Mouse (Mus musculus) forebrain, embryonic 16.5 days (tissue): ENCODE data around the gene Hcrtr1. TPM values are rescaled to one million over a fixed set of nuclear protein-coding genes. Genes with fewer than 3 reads are reported as not detected.

ENCODE experiments used
- ATAC-seq: fragments of 200-750 bp; cut with Nextera tagmentation; 2 replicates; pipeline ENCODE4 v1.8.0; 2017; ENCODE audit warnings: mild to moderate bottlenecking, moderate library complexity
- H3K27ac ChIP-seq: fragments of 300-500 bp; sonication (generic); 2 replicates; pipeline ENCODE4 v1.5.1; 2014; ENCODE audit warnings: low read length, control low read depth
- H3K27me3 ChIP-seq: fragments of 300-500 bp; sonication (generic); replicated peaks from 2 replicates; pipeline ENCODE4 v1.6.1; 2014; ENCODE audit warnings: low read length; ENCODE audit not compliant: control insufficient read depth, insufficient read depth
- H3K36me3 ChIP-seq: fragments of 300-500 bp; sonication (generic); 2 replicates; pipeline ENCODE4 v1.6.1; 2014; ENCODE audit not compliant: control insufficient read depth, insufficient read depth
- H3K4me1 ChIP-seq: fragments of 300-500 bp; sonication (generic); replicated peaks from 2 replicates; pipeline ENCODE4 v1.6.1; 2014; ENCODE audit warnings: low read length; ENCODE audit not compliant: control insufficient read depth, insufficient read depth
- H3K4me2 ChIP-seq: fragments of 300-500 bp; sonication (generic); 2 replicates; pipeline ENCODE4 v1.6.1; 2014; ENCODE audit warnings: mild to moderate bottlenecking, low read length, control low read depth
- H3K4me3 ChIP-seq: fragments of 300-500 bp; sonication (generic); replicated peaks from 2 replicates; pipeline ENCODE4 v1.5.1; 2014; ENCODE audit warnings: mild to moderate bottlenecking, low read length, control low read depth
- H3K9ac ChIP-seq: fragments of 300-500 bp; sonication (generic); replicated peaks from 2 replicates; pipeline ENCODE4 v1.6.1; 2014; ENCODE audit warnings: low read depth, low read length, control low read depth
- H3K9me3 ChIP-seq: fragments of 300-500 bp; sonication (generic); 2 replicates; pipeline ENCODE4 v1.6.1; 2016; ENCODE audit warnings: low read length; ENCODE audit not compliant: control insufficient read depth
- WGBS: fragments of 180-500 bp; shearing (Covaris S2); extraction: QIAGEN DNeasy Blood & Tissue Kit; methylation state at CpG from one replicate; pipeline ENCODE4 v1.1.7; 2014; 5-methylcytosine and 5-hydroxymethylcytosine counted together
- polyA plus RNA-seq: library from polyadenylated mRNA; unstranded; fragments of >200 nt; fragmentation: Nextera tagmentation; extraction: Ambion mirVana; gene quantifications from 2 replicates; pipeline ENCODE4 v1.2.1, GENCODE M21; 2015

Hcrtr1 gene
- polyA plus RNA-seq, 1 experiment from 2014 or later = 0.81 TPM

- H3K4me2 ChIP-seq = no peak overlapping the region
- peaks cover 16% of the 10 kb centered on the region for H3K27me3 ChIP-seq
- WGBS = 89% methylated on average over 16 of the region's 16 CpGs
- H3K27ac ChIP-seq = no peak overlapping the region
- H3K4me1 ChIP-seq = peaks cover 8% of the 10 kb centered on the region
- no peak overlapping the region for H3K9ac ChIP-seq
- no peaks in the 10 kb centered on the region for H3K36me3 ChIP-seq
- H3K9me3 ChIP-seq = no peaks in the 10 kb centered on the region
- H3K4me3 ChIP-seq = no peak overlapping the region
- no peak for ATAC-seq
These were observed 30.3 kb upstream of the Hcrtr1 start for GRCm38 (mm10) chr4:130169411-130169971.

DNA sequence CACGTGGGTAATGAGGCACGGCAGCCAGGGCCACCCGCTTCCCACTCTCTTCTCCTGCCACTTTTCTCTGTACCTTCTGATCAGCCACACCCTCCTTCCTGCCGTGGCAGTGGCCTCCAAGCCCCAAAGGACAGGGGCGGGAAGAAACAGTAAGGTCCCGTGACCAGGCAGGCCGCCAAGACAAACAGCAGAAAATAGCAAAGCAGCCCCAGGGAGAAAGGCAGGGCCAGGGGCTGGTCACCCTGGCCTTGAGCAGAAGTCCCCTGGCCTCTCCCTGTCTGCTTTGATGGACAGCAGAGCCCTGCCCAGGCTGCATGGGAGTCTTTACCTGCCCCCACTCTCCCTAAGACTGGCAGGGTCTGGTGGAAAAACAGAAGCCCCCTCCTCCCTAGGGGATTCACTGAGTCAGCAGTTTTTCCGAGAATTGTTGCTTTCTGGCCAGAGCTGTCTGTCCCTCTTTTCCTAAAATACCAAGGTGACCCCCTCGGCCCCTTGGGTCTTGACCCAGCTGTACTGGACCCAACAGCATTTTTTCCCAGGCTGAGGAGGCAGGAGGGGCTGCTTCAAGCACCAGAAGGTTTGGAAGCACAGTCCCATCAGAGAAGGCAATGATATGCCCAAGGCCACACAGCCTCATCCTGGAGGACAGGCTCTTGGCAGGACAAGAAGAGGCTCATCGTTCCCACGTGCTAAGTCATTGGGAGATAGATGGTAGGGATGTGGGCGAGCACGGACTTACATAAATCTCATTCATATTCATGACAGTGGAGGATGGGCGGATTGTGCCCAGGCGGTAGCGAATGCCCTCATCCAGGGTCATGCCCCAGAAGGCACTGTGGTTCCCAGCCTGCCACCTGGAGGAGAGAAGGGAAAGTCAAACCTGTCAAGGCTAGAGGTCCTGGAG lies 29.4 kb upstream of the Hcrtr1 start:
- no peaks in the 10 kb centered on the region for H3K36me3 ChIP-seq
- no peaks in the 10 kb centered on the region for H3K9me3 ChIP-seq
- H3K4me1 ChIP-seq = peaks cover 9% of the 10 kb centered on the region
- ATAC-seq = no peak
- peaks cover 14% of the 10 kb centered on the region; the same call in 1 of the 2 replicates for H3K27me3 ChIP-seq
- H3K4me2 ChIP-seq = peak overlapping the region; percentile 5; the same call in 1 of the 2 replicates
- H3K9ac ChIP-seq = no peak overlapping the region
- H3K4me3 ChIP-seq = no peak overlapping the region
- no peak overlapping the region for H3K27ac ChIP-seq
- 40% methylated on average over 16 of the region's 16 CpGs for WGBS

- H3K4me1 ChIP-seq = peaks cover 14% of the 10 kb centered on the region
- WGBS = 48% methylated on average over 9 of the region's 9 CpGs
These were observed 28.7 kb upstream of the Hcrtr1 start for GRCm38 (mm10) chr4:130167814-130168213.

DNA sequence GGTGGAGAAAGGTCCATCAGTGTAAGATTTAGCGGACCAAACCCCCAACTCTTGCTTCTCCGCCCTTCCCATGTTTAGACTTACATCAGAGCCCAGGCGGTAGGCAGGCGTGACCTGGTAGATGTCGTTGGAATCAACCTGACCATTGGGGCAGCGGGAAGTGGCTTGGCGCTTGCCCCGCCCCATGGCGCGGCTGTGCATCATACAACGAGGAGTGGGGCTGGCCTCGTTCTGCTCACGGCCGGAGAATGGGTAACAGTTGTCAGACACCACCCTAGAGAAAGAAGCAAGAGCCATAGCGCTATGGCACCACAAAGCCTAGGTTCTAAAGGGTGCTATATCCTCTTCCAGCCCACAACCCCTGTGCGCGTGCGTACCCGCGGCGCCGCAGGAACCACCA lies 28.2 kb upstream of the Hcrtr1 start:
- H3K9ac ChIP-seq = 0 out of 2 replicates have a peak overlapping the region, but pooled peaks have one; percentile 6
- ATAC-seq = no peak
- 57% methylated on average over 22 of the region's 22 CpGs for WGBS
- no peaks in the 10 kb centered on the region for H3K36me3 ChIP-seq
- no peak overlapping the region for H3K27ac ChIP-seq
- no peaks in the 10 kb centered on the region for H3K9me3 ChIP-seq
- H3K27me3 ChIP-seq = peaks cover 13% of the 10 kb centered on the region; the same call in 1 of the 2 replicates
- H3K4me1 ChIP-seq = peaks cover 14% of the 10 kb centered on the region
- peak overlapping the region; percentile 37 for H3K4me2 ChIP-seq
- peak overlapping the region; percentile 21 for H3K4me3 ChIP-seq

More at GRCm38 (mm10) chr4:130167814-130168213, 28.7 kb upstream of the Hcrtr1 start:
- Histone ChIP-seq H3K27me3 (peaks cover 11% of the 10 kb centered on the region; the same call in 1 of the 2 replicates), H3K36me3 (no peaks in the 10 kb centered on the region), H3K4me2 (peak overlapping the region; percentile 37), H3K9ac (no peak overlapping the region), H3K4me3 (no peak overlapping the region; the same call in 1 of the 2 replicates), H3K9me3 (no peaks in the 10 kb centered on the region), H3K27ac (no peak overlapping the region)
- no peak for ATAC-seq

DNA sequence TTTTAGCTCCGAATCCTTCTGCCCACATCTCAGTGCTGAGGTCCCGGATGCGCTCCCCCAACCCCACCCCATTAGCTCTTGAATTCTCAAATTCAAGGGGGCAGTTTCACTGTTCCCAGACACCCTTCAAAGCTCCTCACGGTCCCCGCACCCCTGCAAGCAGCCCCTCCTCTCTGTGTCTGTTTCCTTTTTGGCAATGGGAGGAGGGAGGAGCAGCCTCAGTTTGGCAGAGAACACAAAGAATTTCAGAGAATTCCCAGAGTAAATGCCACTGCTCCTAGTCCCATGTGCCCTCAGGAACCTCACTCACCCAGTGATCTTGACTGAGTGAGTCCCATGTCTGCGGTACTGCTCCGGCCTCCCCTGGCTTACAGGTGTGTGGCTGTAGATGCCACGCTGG lies 27.4 kb upstream of the Hcrtr1 start:
- H3K9me3 ChIP-seq = no peaks in the 10 kb centered on the region
- ATAC-seq = no peak
- no peak overlapping the region for H3K27ac ChIP-seq
- peaks cover 14% of the 10 kb centered on the region for H3K4me1 ChIP-seq
- no peaks in the 10 kb centered on the region for H3K36me3 ChIP-seq
- WGBS = 67% methylated on average over 8 of the region's 8 CpGs
- peaks cover 17% of the 10 kb centered on the region; the same call in 1 of the 2 replicates for H3K27me3 ChIP-seq
- no peak overlapping the region for H3K4me2 ChIP-seq
- H3K9ac ChIP-seq = no peak overlapping the region
- H3K4me3 ChIP-seq = no peak overlapping the region

DNA sequence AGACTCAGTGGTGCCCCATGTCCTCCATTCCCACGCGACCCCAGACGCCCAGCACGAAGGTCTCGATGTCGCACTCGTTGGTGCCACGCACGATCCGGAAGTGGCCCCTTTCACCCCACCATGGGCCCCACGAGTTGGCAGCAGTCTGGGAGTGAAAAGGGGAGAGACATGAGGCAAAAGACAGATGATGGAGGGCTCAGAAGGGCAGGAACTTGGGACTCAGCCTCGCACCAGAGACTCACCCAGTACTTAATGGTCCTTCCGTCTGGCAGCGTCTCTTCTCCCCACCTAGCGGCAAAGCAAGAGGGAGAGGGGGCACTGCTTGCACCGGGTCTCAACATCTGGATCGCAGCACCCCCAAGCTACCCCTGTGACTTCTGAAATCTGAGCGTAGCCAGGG lies 26.9 kb upstream of the Hcrtr1 start:
- Histone ChIP-seq H3K9me3 (no peaks in the 10 kb centered on the region), H3K27me3 (peaks cover 17% of the 10 kb centered on the region; the same call in 1 of the 2 replicates), H3K4me2 (no peak overlapping the region), H3K9ac (no peak overlapping the region), H3K36me3 (no peaks in the 10 kb centered on the region), H3K4me3 (no peak overlapping the region), H3K4me1 (peaks cover 14% of the 10 kb centered on the region), H3K27ac (no peak overlapping the region)
- no peak for ATAC-seq
- WGBS = 83% methylated on average over 17 of the region's 18 CpGs

DNA sequence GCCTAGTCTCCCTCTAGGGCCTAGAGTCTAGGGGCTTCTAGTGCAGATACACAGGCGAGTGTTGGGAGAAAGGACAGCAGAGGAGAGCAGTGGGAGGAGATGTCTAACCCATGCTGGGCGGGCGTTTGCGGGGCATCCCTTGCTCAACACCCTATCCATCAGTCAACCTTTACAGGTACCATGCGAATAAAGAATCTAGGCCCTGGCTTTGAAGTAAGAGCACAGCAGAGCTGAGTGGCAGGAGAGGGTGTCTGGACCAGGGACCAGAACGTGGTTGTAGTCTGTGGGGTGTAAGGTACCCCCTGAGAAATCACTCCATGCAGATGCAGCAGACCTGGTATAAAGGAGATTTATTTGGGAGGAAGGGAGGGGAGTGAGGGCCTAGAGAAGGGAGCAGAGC lies 25.0 kb upstream of the Hcrtr1 start:
- H3K9me3 ChIP-seq = no peaks in the 10 kb centered on the region
- H3K4me2 ChIP-seq = no peak overlapping the region
- H3K27ac ChIP-seq = no peak overlapping the region
- H3K9ac ChIP-seq = no peak overlapping the region
- H3K4me1 ChIP-seq = peaks cover 14% of the 10 kb centered on the region
- 74% methylated on average over 6 of the region's 6 CpGs for WGBS
- H3K36me3 ChIP-seq = no peaks in the 10 kb centered on the region
- peaks cover 17% of the 10 kb centered on the region; the same call in 1 of the 2 replicates for H3K27me3 ChIP-seq
- H3K4me3 ChIP-seq = no peak overlapping the region
- ATAC-seq = no peak

DNA sequence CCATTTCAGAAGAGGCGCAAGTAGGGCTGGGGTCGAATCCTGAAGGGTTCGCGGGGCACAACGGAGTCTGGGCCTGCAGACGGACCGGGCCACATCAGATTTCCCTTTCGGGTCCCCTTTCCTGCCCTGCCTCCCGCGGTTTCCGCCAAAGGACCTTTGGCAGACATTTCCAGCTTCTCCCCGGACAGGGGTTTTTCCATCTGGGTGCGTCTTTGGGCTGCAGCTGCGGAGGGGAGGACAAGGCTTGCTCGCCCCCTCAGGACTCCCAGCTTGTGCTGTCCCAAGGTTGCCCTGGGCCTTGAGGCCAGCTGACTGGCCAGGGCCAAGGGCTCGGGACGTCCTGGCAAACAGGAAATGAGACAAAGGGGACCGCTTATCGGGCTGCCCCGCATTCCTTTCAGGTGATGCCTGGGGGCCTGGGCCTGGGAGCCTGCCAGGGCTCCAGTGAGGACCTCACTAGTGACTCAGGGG lies 24.3 kb upstream of the Hcrtr1 start:
- H3K4me1 ChIP-seq = peaks cover 11% of the 10 kb centered on the region
- H3K27ac ChIP-seq = no peak overlapping the region
- H3K4me2 ChIP-seq = peak overlapping the region; percentile 5
- H3K4me3 ChIP-seq = no peak overlapping the region
- WGBS = 5% methylated on average over 20 of the region's 20 CpGs
- no peak for ATAC-seq
- no peaks in the 10 kb centered on the region for H3K36me3 ChIP-seq
- H3K27me3 ChIP-seq = peaks cover 17% of the 10 kb centered on the region; the same call in 1 of the 2 replicates
- H3K9ac ChIP-seq = 0 out of 2 replicates have a peak overlapping the region, but pooled peaks have one; percentile 13
- no peaks in the 10 kb centered on the region for H3K9me3 ChIP-seq

- Histone ChIP-seq H3K4me2 (no peak overlapping the region), H3K27ac (no peak overlapping the region), H3K36me3 (no peaks in the 10 kb centered on the region), H3K4me3 (no peak overlapping the region), H3K9me3 (no peaks in the 10 kb centered on the region), H3K27me3 (peaks cover 17% of the 10 kb centered on the region; the same call in 1 of the 2 replicates), H3K9ac (no peak overlapping the region), H3K4me1 (peaks cover 7% of the 10 kb centered on the region)
- no peak for ATAC-seq
- 11% methylated on average over 4 of the region's 4 CpGs for WGBS
These were observed 22.2 kb upstream of the Hcrtr1 start for GRCm38 (mm10) chr4:130161349-130161748.
